Mouse (Mus musculus) heart, adult 2 months (tissue): ENCODE results near the gene Olfml2a.

Experiments
- CTCF ChIP-seq: fragments of 200-600 bp; IDR thresholded peaks from 2 replicates; pipeline ENCODE4 v1.8.1; 2022; ENCODE audit warnings: antibody characterized with exemption, mild to moderate bottlenecking, moderate library complexity
- EP300 ChIP-seq: fragments of 200-500 bp; IDR thresholded peaks from 2 replicates; pipeline ENCODE4 v1.6.1; 2011; ENCODE audit warnings: low read depth, low read length, control low read depth; ENCODE audit not compliant: insufficient read depth
- POLR2A ChIP-seq: fragments of 200-500 bp; IDR thresholded peaks from 2 replicates; pipeline ENCODE4 v1.6.1; 2011; ENCODE audit warnings: mild to moderate bottlenecking, low read depth, low read length, control low read depth; ENCODE audit not compliant: insufficient read depth

GRCm38 (mm10) chr2:39012768-39013279 is 81.0 kb downstream of the Olfml2a start:
- TF ChIP-seq POLR2A, result no peak
- no peak for TF ChIP-seq CTCF
- no peak for TF ChIP-seq EP300
